Mouse (Mus musculus) liver, embryonic 15.5 days (tissue): ENCODE data around the gene Cryzl2. TPM values are rescaled to one million over a fixed set of nuclear protein-coding genes. Genes with fewer than 3 reads are reported as not detected.

Experiments
- ATAC-seq: fragments of 200-750 bp; cut with Nextera tagmentation; 2 replicates; pipeline ENCODE4 v1.8.0; 2017; ENCODE audit warnings: moderate number of reproducible peaks, mild to moderate bottlenecking, moderate library complexity; ENCODE audit not compliant: insufficient read depth
- H3K27ac ChIP-seq: fragments of 300-500 bp; sonication (generic); replicated peaks from 2 replicates; pipeline ENCODE4 v1.5.1; 2015; ENCODE audit warnings: mild to moderate bottlenecking, inconsistent platforms
- H3K27me3 ChIP-seq: fragments of 300-500 bp; sonication (generic); 2 replicates; pipeline ENCODE4 v1.6.1; 2015; ENCODE audit warnings: mild to moderate bottlenecking, inconsistent platforms
- H3K36me3 ChIP-seq: fragments of 300-500 bp; sonication (generic); replicated peaks from 2 replicates; pipeline ENCODE4 v1.6.1; 2015; ENCODE audit warnings: moderate library complexity, mild to moderate bottlenecking, inconsistent platforms
- H3K4me1 ChIP-seq: fragments of 300-500 bp; sonication (generic); replicated peaks from 2 replicates; pipeline ENCODE4 v1.6.1; 2015; ENCODE audit warnings: inconsistent platforms
- H3K4me2 ChIP-seq: fragments of 300-500 bp; sonication (generic); 2 replicates; pipeline ENCODE4 v1.6.1; 2015; ENCODE audit warnings: moderate library complexity, mild to moderate bottlenecking, inconsistent platforms
- H3K4me3 ChIP-seq: fragments of 300-500 bp; sonication (generic); replicated peaks from 2 replicates; pipeline ENCODE4 v1.5.1; 2015; ENCODE audit warnings: mild to moderate bottlenecking, inconsistent platforms
- H3K9ac ChIP-seq: fragments of 300-500 bp; sonication (generic); 2 replicates; pipeline ENCODE4 v1.6.1; 2015; ENCODE audit warnings: moderate library complexity, mild to moderate bottlenecking, inconsistent platforms
- H3K9me3 ChIP-seq: fragments of 300-500 bp; sonication (generic); replicated peaks from 2 replicates; pipeline ENCODE4 v1.6.1; 2016; ENCODE audit warnings: inconsistent platforms
- WGBS: fragments of 180-500 bp; shearing (Covaris S2); methylation state at CpG from one replicate; pipeline ENCODE4 v1.1.7; 2015; ENCODE audit warnings: mixed read lengths; ENCODE audit not compliant: insufficient replicate concordance; 5-methylcytosine and 5-hydroxymethylcytosine counted together
- polyA plus RNA-seq: library from polyadenylated mRNA; unstranded; fragments of >200 nt; fragmentation: Nextera tagmentation; extraction: Ambion mirVana; gene quantifications from 2 replicates; pipeline ENCODE4 v1.2.1, GENCODE M21; 2015

Gene Cryzl2
- polyA plus RNA-seq, 1 experiment from 2014 or later = 6.7 TPM

- peaks cover 11% of the 10 kb centered on the region for H3K4me1 ChIP-seq
- H3K9me3 ChIP-seq = no peaks in the 10 kb centered on the region
- no peak for ATAC-seq
- H3K27me3 ChIP-seq = peaks cover 5% of the 10 kb centered on the region; the same call in 1 of the 2 replicates
- no peak overlapping the region for H3K27ac ChIP-seq
- no peaks in the 10 kb centered on the region for H3K36me3 ChIP-seq
- WGBS = 69% methylated on average over 5 of the region's 5 CpGs
- no peak overlapping the region for H3K4me2 ChIP-seq
- no peak overlapping the region for H3K9ac ChIP-seq
- no peak overlapping the region for H3K4me3 ChIP-seq
Measured at GRCm38 (mm10) chr1:157452759-157453549, 5.4 kb upstream of the Cryzl2 start.

- H3K36me3 ChIP-seq = no peaks in the 10 kb centered on the region
- H3K27me3 ChIP-seq = no peaks in the 10 kb centered on the region
- H3K4me1 ChIP-seq = peaks cover 15% of the 10 kb centered on the region
- H3K4me2 ChIP-seq = no peak overlapping the region
- no peak overlapping the region for H3K9ac ChIP-seq
- no peak overlapping the region for H3K27ac ChIP-seq
- WGBS = 59% methylated on average over 6 of the region's 6 CpGs
- H3K9me3 ChIP-seq = no peaks in the 10 kb centered on the region
- H3K4me3 ChIP-seq = no peak overlapping the region
- no peak for ATAC-seq
Measured at GRCm38 (mm10) chr1:157454876-157455275, 3.5 kb upstream of the Cryzl2 start.

- Histone ChIP-seq H3K9me3 (no peaks in the 10 kb centered on the region), H3K27ac (no peak overlapping the region), H3K9ac (no peak overlapping the region), H3K4me2 (peak overlapping the region; percentile 68; the same call in 1 of the 2 replicates), H3K36me3 (no peaks in the 10 kb centered on the region), H3K4me1 (peaks cover 11% of the 10 kb centered on the region; the same call in 1 of the 2 replicates), H3K27me3 (no peaks in the 10 kb centered on the region), H3K4me3 (no peak overlapping the region)
- no peak for ATAC-seq
- WGBS = 71% methylated on average over 3 of the region's 3 CpGs
Measured at GRCm38 (mm10) chr1:157457789-157458188, 588 bp upstream of the Cryzl2 start.

- H3K27me3 ChIP-seq = no peaks in the 10 kb centered on the region
- H3K27ac ChIP-seq = no peak overlapping the region
- no peak overlapping the region for H3K4me2 ChIP-seq
- WGBS = 70% methylated on average over 5 of the region's 5 CpGs
- H3K9ac ChIP-seq = no peak overlapping the region
- no peaks in the 10 kb centered on the region for H3K9me3 ChIP-seq
- H3K36me3 ChIP-seq = no peaks in the 10 kb centered on the region
- peaks cover 11% of the 10 kb centered on the region; the same call in 1 of the 2 replicates for H3K4me1 ChIP-seq
- H3K4me3 ChIP-seq = no peak overlapping the region
- ATAC-seq = no peak
Measured at GRCm38 (mm10) chr1:157459904-157460303, 1.5 kb downstream of the Cryzl2 start.

- H3K27ac ChIP-seq = no peak overlapping the region
- H3K36me3 ChIP-seq = no peaks in the 10 kb centered on the region
- WGBS = 78% methylated on average over 5 of the region's 5 CpGs
- no peak for ATAC-seq
- H3K4me3 ChIP-seq = no peak overlapping the region
- H3K9ac ChIP-seq = no peak overlapping the region
- no peak overlapping the region for H3K4me2 ChIP-seq
- H3K9me3 ChIP-seq = no peaks in the 10 kb centered on the region
- peaks cover 11% of the 10 kb centered on the region; the same call in 1 of the 2 replicates for H3K4me1 ChIP-seq
- H3K27me3 ChIP-seq = no peaks in the 10 kb centered on the region
Measured at GRCm38 (mm10) chr1:157461276-157461675, 2.9 kb downstream of the Cryzl2 start.

GRCm38 (mm10) chr1:157462336-157462735 is 4.0 kb downstream of the Cryzl2 start:
- no peaks in the 10 kb centered on the region for H3K9me3 ChIP-seq
- no peak for ATAC-seq
- H3K4me1 ChIP-seq = peaks cover 11% of the 10 kb centered on the region; the same call in 1 of the 2 replicates
- H3K27me3 ChIP-seq = no peaks in the 10 kb centered on the region
- WGBS = 47% methylated on average over 3 of the region's 3 CpGs
- no peak overlapping the region for H3K9ac ChIP-seq
- H3K36me3 ChIP-seq = no peaks in the 10 kb centered on the region
- H3K4me2 ChIP-seq = no peak overlapping the region
- H3K4me3 ChIP-seq = no peak overlapping the region
- no peak overlapping the region for H3K27ac ChIP-seq

GRCm38 (mm10) chr1:157465194-157465593 is 6.8 kb downstream of the Cryzl2 start:
- no peak overlapping the region for H3K27ac ChIP-seq
- no peak for ATAC-seq
- H3K36me3 ChIP-seq = no peaks in the 10 kb centered on the region
- WGBS = 58% methylated on average over 3 of the region's 3 CpGs
- no peaks in the 10 kb centered on the region for H3K9me3 ChIP-seq
- no peaks in the 10 kb centered on the region for H3K27me3 ChIP-seq
- no peak overlapping the region for H3K4me2 ChIP-seq
- no peaks in the 10 kb centered on the region for H3K4me1 ChIP-seq
- H3K9ac ChIP-seq = no peak overlapping the region
- no peak overlapping the region for H3K4me3 ChIP-seq

GRCm38 (mm10) chr1:157467866-157468265 is 9.5 kb downstream of the Cryzl2 start:
- H3K9me3 ChIP-seq = no peaks in the 10 kb centered on the region
- ATAC-seq = no peak
- H3K36me3 ChIP-seq = no peaks in the 10 kb centered on the region
- H3K4me2 ChIP-seq = no peak overlapping the region
- no peak overlapping the region for H3K27ac ChIP-seq
- no peak overlapping the region for H3K9ac ChIP-seq
- 72% methylated on average over 8 of the region's 8 CpGs for WGBS
- H3K4me1 ChIP-seq = no peaks in the 10 kb centered on the region
- no peaks in the 10 kb centered on the region for H3K27me3 ChIP-seq
- H3K4me3 ChIP-seq = no peak overlapping the region

GRCm38 (mm10) chr1:157470761-157471386 is 12.5 kb downstream of the Cryzl2 start:
- Histone ChIP-seq H3K4me3 (no peak overlapping the region), H3K27me3 (no peaks in the 10 kb centered on the region), H3K4me2 (no peak overlapping the region), H3K27ac (no peak overlapping the region), H3K9me3 (no peaks in the 10 kb centered on the region), H3K4me1 (no peaks in the 10 kb centered on the region), H3K9ac (no peak overlapping the region), H3K36me3 (no peaks in the 10 kb centered on the region)
- 64% methylated on average over 9 of the region's 9 CpGs for WGBS
- ATAC-seq = no peak

- no peak for ATAC-seq
- WGBS = 64% methylated on average over 7 of the region's 7 CpGs
- Histone ChIP-seq H3K27me3 (no peaks in the 10 kb centered on the region), H3K36me3 (no peaks in the 10 kb centered on the region), H3K27ac (no peak overlapping the region), H3K9me3 (no peaks in the 10 kb centered on the region), H3K9ac (no peak overlapping the region), H3K4me2 (no peak overlapping the region), H3K4me1 (no peaks in the 10 kb centered on the region), H3K4me3 (no peak overlapping the region)
Measured at GRCm38 (mm10) chr1:157472716-157473115, 14.3 kb downstream of the Cryzl2 start.

GRCm38 (mm10) chr1:157474865-157475264 is 16.5 kb downstream of the Cryzl2 start:
- 62% methylated on average over 8 of the region's 8 CpGs for WGBS
- no peak for ATAC-seq

More at GRCm38 (mm10) chr1:157474865-157475264, 16.5 kb downstream of the Cryzl2 start:
- H3K4me2 ChIP-seq = no peak overlapping the region
- no peak overlapping the region for H3K27ac ChIP-seq
- no peaks in the 10 kb centered on the region for H3K27me3 ChIP-seq
- H3K4me1 ChIP-seq = no peaks in the 10 kb centered on the region
- no peaks in the 10 kb centered on the region for H3K9me3 ChIP-seq
- H3K36me3 ChIP-seq = no peaks in the 10 kb centered on the region
- no peak overlapping the region for H3K4me3 ChIP-seq
- no peak overlapping the region for H3K9ac ChIP-seq
